Mouse (Mus musculus): Measurements from ENCODE around the gene Nsfl1c. TPM values are rescaled to one million over a fixed set of nuclear protein-coding genes. Genes with fewer than 3 reads are reported as not detected.

Gene Nsfl1c
- 220 and 229 TPM in 2 replicates for polyA plus RNA-seq (2015; fragmentation: Nextera tagmentation; extraction: Ambion mirVana)

GRCm38 (mm10) chr2:151494035-151494803 is at the start of gene Nsfl1c:
TSS of gene Nsfl1c (plus strand) at chr2:151494182.

GRCm38 (mm10) chr2:151476053-151476452 is 17.9 kb upstream of the Nsfl1c start, which contains the start of gene 4921509C19Rik:
TSS of gene 4921509C19Rik (minus strand) at chr2:151476153.

GRCm38 (mm10) chr2:151542323-151543062 is 48.5 kb downstream of the Nsfl1c start, which contains the start of gene Fkbp1a:
TSS of gene Fkbp1a (plus strand) at chr2:151542483.

Other genes starting within 250 kb of the Nsfl1c start
- not detected in 2 replicates for gene 4921509C19Rik, start 18.0 kb upstream of the Nsfl1c start, polyA plus RNA-seq (2015; fragmentation: Nextera tagmentation; extraction: Ambion mirVana)
- gene Fkbp1a, start 48.3 kb downstream of the Nsfl1c start, polyA plus RNA-seq (2015; fragmentation: Nextera tagmentation; extraction: Ambion mirVana), result 607 and 643 TPM in 2 replicates
- gene Sdcbp2, start 78.4 kb downstream of the Nsfl1c start, polyA plus RNA-seq (2015; fragmentation: Nextera tagmentation; extraction: Ambion mirVana), result 0.79 and 1.0 TPM in 2 replicates
- gene Snph, start 138.4 kb downstream of the Nsfl1c start, polyA plus RNA-seq (2015; fragmentation: Nextera tagmentation; extraction: Ambion mirVana), result 34.0 and 35.4 TPM in 2 replicates
- 0.50 and 0.57 TPM in 2 replicates for gene Rad21l, start 174.4 kb downstream of the Nsfl1c start, polyA plus RNA-seq (2015; fragmentation: Nextera tagmentation; extraction: Ambion mirVana)
- 27.5 and 29.7 TPM in 2 replicates for gene Tmem74b, start 207.8 kb downstream of the Nsfl1c start, polyA plus RNA-seq (2015; fragmentation: Nextera tagmentation; extraction: Ambion mirVana)

All from neural tube, postnatal 0 days (tissue).